Mouse (Mus musculus): Measurements from ENCODE around the gene Olfr1250.
"Not testable (repeated sequence)": the region's sequence is repeated elsewhere in the genome, so short reads cannot be mapped to it uniquely, and the experiment has no call there.

GRCm38 (mm10) chr2:89618145-89618544, 43.1 kb downstream of the Olfr1250 start, which contains the start of gene Olfr1248:
- TF ChIP-seq CTCF (IDR thresholded peaks at IDR 0.05; ENCODE audit: control insufficient read depth, insufficient read depth, low read length); POLR2A (IDR thresholded peaks at IDR 0.05; ENCODE audit: borderline replicate concordance, control insufficient read depth, low read depth, low read length): not testable (repeated sequence)
